Mouse (Mus musculus) gastrocnemius, postnatal 36 days (tissue): Measurements from ENCODE around the gene Hoxa13. TPM values are rescaled to one million over a fixed set of nuclear protein-coding genes. Genes with fewer than 3 reads are reported as not detected.

ENCODE experiments used
- DNase-seq, 2 experiments: peaks; one replicate each; pipeline ENCODE4 v3.0.0; 2022
- intact Hi-C: fragments of 180-260 bp; cut with DNase I; formaldehyde crosslinking; loops from one replicate; pipeline ENCODE4 v1.15.1; 2025
- total RNA-seq, 2 experiments: library from RNA; stranded (reverse); gene quantifications; 2 replicates each; pipeline ENCODE4 v1.2.3; 2021

Hoxa13 gene
- total RNA-seq, 2 experiments from 2014 or later, result 2.4 to 3.6 TPM

DNA sequence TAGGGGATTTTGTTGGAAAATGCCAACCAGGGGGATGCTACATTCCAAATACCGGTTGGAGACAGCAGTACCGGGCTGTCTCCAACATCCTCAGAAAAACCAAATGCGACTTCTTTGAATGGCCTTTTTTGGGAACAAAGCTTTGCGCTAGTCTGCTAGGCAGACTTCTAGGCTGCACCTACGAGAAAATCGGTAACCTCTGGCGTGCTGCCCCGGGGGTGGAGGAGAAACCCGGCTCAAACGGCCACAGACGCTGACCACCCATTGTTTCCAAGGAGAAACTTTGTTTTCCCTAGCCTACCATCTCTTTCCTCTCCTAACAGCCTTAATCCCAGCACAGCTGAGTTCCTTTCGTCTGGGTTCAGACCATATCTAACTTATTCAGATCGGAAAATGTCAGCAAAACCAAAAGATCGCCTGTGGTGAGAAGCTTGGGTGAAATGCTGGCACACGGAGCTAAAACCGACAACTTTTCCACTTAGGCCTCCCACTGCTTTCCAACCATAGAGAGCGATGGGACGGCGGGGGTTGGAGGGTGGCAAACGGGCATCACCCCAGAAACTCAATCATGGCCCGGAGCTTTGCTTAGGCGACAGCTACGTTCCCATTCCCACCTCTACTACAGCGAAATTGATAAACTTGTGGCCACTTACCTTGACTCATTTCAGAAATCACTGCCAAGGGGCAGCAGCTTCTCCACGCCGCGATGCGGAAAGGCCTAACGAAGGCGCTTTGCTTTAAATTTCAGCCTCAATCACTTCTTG is 20.9 kb downstream of the Hoxa13 start:
- intact Hi-C loops, result no loop called here
- peak in 1 of 2 experiments; percentile 35 for DNase-seq

DNA sequence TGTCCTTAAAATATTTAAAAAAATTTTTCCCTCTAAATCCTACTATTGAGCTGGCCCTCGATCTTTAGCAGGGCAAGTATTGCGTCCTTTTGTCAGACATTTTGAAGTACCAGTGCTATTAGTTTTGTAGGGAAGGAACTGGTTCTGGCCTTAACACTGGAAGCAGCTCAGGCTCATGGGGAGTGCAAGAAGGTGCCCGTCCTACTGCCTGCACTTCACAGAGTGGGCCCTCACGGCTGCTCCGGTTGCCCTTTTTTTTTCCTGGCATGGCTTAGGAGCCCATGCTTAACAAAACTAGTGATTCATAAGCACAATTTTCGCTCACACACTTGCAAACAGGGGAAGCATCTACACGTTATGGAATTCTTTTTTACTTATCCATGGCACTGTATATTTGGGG is 21.7 kb downstream of the Hoxa13 start:
- intact Hi-C loops, result no loop called here
- no peak for DNase-seq

DNA sequence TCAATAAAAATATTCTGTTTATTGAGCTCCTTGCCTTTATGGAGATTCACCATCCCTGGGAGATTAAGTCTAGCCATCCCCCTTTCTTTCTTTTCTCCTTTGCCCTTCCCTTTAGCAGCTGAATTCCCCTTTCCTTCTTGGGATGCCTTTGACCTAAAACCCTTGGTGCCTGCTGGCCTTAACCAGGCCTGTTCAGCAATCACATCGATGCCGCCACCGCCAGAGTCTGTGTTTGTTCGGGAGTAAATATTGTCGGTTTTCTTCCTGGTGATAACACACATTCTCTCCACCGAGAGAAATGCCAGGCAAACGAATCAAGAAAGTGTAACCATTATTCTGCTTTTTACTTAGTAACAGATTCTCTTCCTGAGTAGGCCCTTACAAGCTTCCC is 22.5 kb downstream of the Hoxa13 start:
- no peak for DNase-seq
- intact Hi-C loops, result no loop called here

DNA sequence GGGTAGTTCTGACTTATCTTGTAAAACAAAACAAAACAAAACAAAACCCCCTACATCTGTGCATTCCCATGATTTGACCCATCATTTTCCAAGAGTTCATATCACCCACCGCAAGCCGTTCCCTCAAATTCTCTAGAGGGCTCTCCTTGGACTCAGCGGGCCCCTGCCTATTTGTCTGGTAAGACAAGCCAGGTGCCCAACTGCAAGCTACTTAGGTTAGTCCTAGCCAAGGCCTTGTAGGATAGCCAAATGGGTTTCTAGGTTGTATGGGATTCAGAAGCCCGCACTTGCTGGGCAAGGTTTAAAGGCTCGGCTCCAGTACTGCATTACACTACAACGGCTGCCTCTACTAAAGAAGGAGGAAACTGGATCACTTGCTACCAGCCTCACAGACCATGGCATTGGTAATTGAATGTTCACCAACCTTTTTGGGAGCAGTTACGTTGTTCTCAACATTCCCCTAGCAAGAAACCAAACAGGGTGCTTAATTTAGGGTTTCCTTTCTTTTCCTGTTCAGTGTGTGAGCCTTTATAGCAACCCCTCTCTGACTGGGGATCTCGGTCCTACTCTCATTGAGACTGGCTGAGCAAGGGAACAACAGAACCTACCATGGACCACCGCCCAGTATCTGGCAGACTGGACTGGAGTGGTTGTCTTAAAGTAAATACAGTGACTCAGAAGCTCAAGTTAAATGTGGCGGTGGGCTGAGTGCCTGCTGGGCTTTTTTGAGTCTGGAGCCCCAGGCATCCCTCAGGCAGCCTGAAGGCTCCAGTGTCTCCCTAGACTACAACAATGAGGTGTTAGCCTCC is 23.1 kb downstream of the Hoxa13 start:
- DNase-seq, result no peak
- intact Hi-C loops, result no loop called here

DNA sequence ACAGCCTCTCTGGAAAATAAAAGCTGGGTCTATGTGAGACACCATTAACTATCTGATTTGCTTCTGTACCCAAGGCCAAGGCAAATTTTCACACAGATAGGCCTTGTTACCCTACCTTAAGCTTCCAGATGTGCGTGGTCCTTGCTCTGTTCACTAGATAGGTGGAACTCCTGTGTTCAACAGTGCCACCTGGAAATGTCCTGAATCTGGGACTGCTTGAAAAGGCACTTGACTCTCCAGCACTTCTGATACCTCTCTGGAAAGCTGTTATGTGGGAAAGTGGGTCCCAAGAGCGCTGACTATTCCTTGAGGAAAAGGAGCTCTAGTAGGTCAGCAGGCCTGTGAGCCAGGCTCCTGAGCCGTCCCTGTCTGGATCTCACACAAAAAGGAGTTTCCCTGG is 23.9 kb downstream of the Hoxa13 start:
- no peak for DNase-seq
- intact Hi-C loops, result no loop called here

DNA sequence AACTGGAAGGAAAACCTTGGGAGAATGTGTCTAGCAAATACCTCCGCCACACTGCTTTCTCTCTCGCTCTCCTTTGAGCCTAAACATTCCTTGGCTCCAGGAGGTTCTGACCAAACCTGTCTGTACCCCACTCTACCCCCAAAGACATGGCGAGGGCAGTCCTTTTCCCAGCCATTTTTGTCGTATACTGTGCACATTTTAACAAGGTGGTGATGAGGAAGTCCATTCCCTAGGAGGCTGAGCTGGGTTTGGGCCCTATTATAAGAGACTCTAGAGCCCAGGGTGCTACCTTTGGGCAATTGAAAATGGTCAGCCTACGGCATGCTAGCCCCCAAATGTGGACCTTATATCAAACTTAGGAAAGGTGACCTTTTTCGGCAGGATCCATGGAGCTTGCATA is 24.8 kb downstream of the Hoxa13 start:
- DNase-seq, result no peak
- intact Hi-C loops, result no loop called here

DNA sequence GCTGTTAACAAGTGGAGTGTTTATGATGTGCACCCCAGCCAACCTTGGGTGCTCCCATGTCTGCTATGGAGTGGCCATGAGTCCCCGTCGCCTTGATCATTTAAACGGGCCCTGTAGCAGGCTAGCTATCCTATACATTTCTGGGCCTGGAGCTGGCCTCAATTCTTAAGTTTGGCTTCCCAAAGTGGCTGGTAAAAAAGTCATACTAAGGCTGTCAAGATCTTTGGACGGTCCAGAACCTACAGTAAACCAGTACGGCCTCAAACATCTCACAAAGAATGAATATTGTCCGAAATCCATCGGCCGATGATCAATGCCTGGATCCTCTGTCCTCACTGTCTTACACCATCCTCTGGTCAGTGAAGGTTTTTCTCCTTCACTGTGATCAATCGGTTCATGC is 25.4 kb downstream of the Hoxa13 start:
- no peak for DNase-seq
- intact Hi-C loops, result no loop called here

DNA sequence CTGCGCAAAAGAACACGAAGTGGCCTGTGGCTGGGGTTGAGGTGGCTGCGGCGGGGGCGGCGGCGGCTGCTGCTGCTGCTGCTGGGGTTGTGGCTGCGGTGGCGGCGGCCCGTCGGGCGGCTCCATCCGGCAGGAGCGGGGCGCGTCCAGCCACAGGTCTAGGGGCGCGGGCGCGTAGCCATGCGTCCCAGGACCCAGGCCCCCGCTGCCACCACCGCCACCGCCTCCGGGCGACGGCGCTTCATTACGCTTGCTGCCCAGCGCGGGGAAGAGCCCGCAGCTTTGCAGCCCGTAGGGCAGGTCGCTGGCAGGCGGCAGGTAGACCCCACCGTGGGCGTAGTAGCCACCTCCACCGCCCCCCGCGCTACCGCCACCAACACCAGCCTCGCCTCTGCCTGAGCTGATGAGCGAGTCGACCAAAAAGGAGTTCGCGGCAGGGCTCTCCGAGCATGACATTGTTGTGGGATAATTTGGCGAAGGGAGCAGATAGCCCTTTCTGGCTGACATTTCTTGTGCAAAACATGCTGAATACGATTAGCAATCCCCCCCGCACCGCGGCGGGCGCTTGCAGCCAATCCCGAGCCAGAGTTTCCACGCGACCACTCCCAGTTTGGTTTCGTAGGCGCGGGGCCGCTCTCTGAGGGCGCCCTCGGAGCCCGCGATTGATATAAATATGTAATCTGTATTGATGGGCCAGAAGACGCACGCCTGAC is 26.1 kb downstream of the Hoxa13 start:
- intact Hi-C loops, result no loop called here
- DNase-seq, result peak in 1 of 2 experiments; percentile 58

DNA sequence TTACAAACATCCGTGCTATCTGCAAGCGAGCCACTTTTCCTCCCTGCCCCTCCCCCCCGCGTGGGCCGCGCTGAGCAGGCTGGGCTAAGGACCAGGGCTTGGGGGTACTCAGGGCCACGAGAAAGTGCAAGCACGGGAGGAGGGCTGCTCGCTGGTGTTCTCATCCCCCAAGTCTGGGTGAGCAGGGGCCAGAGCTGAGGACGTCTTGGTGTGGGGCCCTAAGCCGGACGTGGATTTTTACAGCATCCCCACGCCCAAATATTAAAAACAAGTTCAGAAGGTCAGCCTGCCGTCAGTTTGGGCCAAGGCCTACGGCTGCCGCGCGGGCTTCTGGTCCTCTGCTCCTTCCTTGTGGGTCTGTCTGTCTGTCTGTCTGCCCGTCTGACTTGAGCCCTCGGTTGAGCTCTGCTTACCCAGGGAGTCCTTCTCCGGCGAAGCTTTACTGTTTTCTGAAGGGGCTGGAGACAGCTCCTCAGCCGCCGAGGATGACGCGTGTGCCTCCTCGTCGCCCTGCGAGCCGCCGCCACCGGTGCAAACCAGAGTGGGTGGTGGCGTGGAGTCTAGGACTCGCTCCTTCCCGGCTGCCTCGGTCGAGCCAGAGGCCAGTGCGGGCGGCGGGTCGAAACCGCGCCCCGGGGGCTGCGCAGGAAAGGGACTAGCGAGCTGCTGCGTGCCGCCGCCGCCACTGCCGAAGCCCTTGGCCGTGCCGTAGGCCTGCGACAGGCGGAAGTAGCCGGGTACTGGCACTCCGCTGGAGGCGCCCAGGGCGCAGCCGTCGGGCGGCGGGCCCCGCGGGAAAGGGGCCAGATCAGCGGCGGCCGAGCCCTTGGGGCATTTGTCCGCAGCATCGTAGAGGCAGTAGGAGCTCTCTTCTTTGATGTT is 26.9 kb downstream of the Hoxa13 start:
- DNase-seq, result peak; percentile 79
- intact Hi-C loops, result no loop called here

DNA sequence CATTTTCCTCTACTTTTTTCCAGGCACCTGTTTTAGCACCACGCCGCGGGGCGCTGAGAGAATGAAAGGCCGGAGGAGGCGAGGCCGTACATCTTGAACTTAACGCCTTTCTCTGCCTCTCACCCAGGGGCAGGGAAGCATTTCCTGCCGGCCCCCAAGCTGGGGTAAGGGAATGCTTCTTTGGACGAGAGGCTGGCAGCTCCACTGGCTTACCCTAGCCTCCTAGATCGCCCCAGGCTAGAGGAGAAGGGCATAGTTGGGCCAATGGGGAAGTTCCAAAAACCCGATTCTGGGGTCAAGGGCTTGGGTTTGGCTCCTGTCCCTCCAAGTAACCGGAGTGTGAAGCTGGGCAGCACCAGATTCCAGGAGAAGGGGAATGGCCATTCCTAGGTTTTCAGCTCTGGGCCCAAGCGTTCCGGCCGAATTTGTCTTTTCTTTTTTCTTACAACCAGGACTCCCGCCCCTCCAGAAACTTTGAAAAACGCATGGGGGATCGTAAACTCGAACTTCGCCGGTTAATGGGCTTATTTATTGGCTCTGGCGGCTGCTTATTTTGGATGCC is 27.6 kb downstream of the Hoxa13 start:
- peak in 1 of 2 experiments; percentile 58 for DNase-seq

DNA sequence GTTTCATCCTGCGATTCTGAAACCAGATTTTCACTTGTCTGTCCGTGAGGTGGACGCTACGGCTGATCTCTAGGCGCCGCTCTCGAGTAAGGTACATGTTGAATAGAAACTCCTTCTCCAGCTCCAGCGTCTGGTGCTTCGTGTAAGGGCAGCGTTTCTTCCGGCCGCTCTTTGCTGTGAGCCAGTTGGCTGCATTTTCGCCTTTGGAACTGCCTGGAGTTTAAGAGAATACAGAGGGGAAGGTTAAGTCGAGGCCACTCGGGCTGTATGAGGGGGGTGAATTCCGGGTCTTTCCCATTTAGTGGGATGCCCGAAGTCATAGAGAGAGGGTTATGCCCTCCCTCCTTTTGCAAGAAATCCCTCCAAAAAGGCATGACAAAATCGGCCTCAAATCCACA is 28.1 kb downstream of the Hoxa13 start:
- intact Hi-C loops, result loop anchor here (1.0 kb wide), 1 partner anchor 1060 kb away; no protein-coding TSS in a partner anchor
- DNase-seq, result peak in 1 of 2 experiments; percentile 58

More for the DNA sequence above, 27.6 kb downstream of the Hoxa13 start:
- intact Hi-C loops, result loop anchor here (1.0 kb wide), 1 partner anchor 1061 kb away; no protein-coding TSS in a partner anchor

DNA sequence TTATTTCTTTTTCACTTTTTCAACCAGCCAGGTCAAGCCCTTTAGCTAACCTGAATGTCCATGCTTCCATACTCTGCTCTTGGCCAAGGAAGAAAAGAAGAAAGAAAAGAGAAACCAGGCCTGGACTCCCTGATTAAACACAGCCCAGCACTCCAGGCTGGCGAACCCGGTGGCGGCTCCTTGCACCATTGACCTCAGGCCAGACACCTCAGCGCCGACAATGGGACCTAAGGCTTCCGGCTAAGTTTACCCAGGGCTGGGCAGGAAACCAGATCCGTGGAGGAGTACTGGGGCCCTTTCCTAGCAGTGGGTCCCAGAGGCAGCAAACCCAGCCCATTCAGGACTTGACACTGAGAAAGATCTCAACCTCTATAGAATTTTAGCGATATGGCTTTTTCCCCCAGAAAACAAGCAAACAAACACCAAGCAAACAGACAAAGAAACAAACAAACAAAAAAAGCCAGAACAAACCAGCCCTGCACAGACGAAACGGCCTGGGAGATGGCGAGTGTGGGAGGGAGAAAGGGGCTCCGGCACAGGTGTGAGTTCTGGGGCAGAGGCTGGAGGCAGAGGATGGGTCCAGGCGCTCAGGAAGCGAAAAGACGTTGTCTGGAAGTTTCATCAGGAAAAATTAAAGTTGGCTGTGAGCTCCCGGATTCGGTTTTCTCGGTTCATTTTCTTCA is 28.7 kb downstream of the Hoxa13 start:
- intact Hi-C loops, result loop anchor here (1.0 kb wide), 1 partner anchor 1060 kb away; no protein-coding TSS in a partner anchor
- DNase-seq, result peak; percentile 38 to 53

DNA sequence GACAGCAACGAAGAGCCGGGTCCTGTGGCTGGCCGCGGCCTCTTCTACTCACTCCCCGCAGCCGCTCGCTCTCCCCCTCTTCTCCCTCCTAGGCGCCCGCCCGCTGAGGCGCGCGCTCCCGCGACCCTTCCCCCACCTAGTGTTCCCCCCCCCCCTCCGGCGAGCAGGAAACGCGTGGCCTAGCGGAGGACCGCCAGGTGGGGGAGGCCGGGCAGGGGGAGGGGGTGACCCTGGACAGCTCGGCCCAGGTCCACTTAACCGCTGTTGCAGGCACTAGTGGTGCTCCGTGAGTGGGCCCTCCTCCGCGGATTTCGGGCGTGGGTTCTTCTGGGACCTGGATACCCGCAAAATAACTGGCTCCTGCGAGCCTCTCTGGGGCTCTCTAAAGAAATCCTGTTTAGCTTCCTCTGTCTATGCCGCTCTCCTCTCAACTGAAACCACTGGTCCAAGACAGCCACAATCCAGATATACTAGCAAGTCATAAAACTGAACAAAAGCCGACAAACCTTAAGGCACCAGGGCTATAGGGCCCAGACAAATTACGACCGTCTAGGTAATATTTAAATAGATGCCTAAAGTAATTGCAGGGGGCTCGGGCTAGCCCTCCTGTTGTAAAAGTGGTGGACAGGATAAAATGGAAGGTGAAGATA is 30.0 kb downstream of the Hoxa13 start, which contains the start of gene Hoxa9:
Hoxa9 (minus strand) TSS at position 574 of the 650 bp plus-strand sequence.
- DNase-seq, result peak; percentile 1 to 54
- intact Hi-C loops, result no loop called here

DNA sequence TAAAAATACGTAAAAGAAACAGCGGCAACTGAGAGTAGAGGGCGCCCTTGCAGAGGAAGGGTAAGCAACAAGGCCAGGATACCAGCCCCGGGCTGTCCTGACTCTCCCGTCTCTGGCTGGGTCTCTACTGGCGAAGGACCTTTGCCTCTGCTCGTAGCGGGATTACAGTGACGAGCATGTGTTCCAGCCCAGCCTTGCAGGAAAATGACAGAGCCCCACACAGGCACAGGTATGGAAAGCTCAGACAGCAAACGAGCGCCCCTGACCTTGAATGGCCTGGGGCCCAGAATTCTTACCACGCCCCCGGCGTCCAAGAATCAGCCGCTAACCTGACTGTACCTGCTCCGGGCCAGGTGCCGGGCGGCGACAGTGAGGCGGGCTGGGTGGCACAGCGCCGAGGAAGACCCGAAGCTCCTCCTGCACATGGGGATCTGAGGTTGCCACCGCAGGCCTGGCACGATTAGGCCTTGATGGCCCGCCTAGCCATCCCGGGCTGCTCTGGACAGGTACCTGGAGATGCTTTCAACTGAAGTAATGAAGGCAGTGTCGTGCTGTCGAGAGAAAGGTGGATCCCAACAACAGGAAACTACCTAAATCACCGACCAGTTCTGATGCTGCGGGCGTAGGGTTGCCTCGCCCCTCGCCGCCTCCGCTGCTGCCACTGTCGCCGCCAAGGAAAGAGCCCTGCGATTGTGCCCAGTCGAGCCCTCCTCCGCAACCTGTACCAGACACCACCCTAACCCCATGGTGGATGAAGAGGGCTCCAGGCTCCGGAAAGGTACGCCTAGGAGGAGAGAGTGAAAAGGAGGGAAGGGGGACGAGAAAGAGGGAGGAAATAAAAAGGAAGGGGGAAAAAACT is 30.9 kb downstream of the Hoxa13 start:
- peak in 1 of 2 experiments; percentile 70 for DNase-seq
- intact Hi-C loops, result loop anchor here (10.0 kb wide), 1 partner anchor 1425 kb away; no protein-coding TSS in a partner anchor

DNA sequence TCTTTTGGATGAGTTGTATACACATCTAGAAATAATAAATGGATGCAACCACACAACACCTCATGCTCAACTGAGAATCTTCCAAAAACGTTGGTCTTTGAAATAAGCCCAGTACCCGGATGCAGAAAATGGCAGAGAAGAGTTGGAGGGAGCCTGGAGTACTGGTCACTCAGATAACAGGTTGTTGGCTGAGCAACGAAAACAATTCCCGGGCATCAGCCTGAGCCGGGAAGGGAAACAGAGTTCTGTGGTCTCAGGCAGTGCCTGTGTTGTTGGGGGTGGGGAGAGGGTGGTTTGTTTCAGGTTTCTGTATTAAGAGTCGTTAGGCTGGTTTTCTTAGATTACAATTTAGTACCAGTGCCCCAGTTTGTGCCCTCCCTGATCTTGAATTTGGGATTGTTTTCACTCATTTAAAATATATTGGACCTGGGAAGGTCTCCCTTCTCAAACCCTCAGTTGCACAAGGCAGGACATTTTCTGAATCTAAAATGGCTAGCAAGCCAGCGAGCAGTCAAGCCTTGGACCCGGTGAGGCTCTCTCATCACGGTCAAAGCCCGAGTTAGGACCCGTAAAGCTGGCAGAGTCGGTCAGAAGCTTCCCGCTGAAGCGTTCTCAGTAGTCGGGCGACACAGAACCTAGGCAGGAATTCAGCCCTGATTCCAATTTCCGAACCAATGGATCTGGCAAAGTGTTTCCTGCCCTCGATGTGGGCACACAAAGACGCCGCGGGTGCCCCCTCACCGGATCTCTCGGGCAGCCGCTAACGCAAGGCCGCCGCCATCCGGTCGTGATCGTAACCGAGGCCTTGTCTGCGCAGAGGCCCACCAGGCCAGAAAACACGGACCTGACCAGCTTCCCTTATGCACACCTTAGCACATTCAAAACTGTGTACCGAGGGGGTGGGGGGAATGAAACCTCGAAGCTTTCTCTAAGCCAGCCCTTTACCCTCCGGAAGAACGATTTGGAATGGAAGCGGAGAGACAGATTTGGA is 31.9 kb downstream of the Hoxa13 start:
- peak in 1 of 2 experiments; percentile 74 for DNase-seq
- intact Hi-C loops, result loop anchor here (10.0 kb wide), 1 partner anchor 1424 kb away; no protein-coding TSS in a partner anchor
